Mouse (Mus musculus): ENCODE results near the gene Anxa11.
"Not testable (repeated sequence)": the region's sequence is repeated elsewhere in the genome, so short reads cannot be mapped to it uniquely, and the experiment has no call there.

DNA sequence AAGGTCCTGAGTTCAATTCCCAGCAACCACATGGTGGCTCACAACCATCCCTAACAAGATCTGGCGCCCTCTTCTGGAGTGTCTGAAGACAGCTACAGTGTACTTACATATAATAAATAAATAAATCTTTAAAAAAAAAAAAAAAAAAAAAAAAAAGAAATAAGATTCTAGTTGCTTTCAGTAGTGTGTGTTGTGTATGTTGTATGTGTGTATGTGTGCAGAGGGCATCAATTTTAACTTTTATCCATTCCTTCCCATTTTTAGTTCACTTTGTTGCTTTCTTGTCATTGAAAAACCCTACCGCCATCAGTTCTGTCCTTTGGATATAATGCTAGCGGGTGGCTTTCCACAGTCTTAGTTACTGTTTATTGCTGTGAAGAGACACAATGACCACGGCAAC, 6.8 kb downstream of the Anxa11 start:
- not testable (repeated sequence) for TF ChIP-seq CTCF, POLR2A (IDR thresholded peaks at IDR 0.05; ENCODE audit: insufficient read depth, low read depth, low read length)

All from olfactory bulb, adult 2 months (tissue).